19 mouse cellular contexts compared by ENCODE assay signal in genomic region chr6:51442191-51442835, GRCm38 (mm10). TPM values are rescaled to one million over a fixed set of nuclear protein-coding genes. Genes with fewer than 3 reads are reported as not detected.
DNase-seq lines count a peak whose midpoint lies in the region; ATAC-seq and TF ChIP-seq lines count a peak whose summit lies in the region.
"Had no signal": no experiment of that assay in that cellular context is flagged by ENCODE, and none has a peak within 500 bp of the region (broad histone marks: within the 10 kb centered on the region; RNA-seq: fewer than 3 reads in every experiment).

No protein-coding gene starts in this region.

- WGBS in midbrain, postnatal 0 days, result 64% methylated on average over 9 of the region's 9 CpGs
- 68% methylated on average over 9 of the region's 9 CpGs for WGBS in midbrain, embryonic 15.5 days

- no peaks in the 10 kb centered on the region for H3K27me3 ChIP-seq in midbrain, postnatal 0 days (ENCODE audit: insufficient read depth, low read length)
- no peaks in the 10 kb centered on the region for H3K27me3 ChIP-seq in midbrain, embryonic 15.5 days (replicated peaks)
- H3K27me3 ChIP-seq in MEL (ENCODE audit: control insufficient read depth in 1 of 2, insufficient read depth in 2 of 2, low read length in 2 of 2), result no peaks in the 10 kb centered on the region; a peak in 1 of 4 replicates
- H3K27me3 ChIP-seq: embryonic facial prominence, embryonic 15.5 days; forebrain, embryonic 15.5 days; heart, embryonic 13.5 days; hindbrain, embryonic 15.5 days had no signal

- TF ChIP-seq EP300 in MEL (IDR thresholded peaks at IDR 0.05; ENCODE audit: low read depth in 1 of 2, low read length in 2 of 2), result no peak

- 0 out of 2 replicates have a peak, but pooled peaks have one; percentile 5 for TF ChIP-seq CTCF in midbrain, postnatal 0 days (IDR thresholded peaks at IDR 0.05)
- TF ChIP-seq CTCF in MEL (IDR thresholded peaks at IDR 0.05 in 2 of 3, conservative IDR thresholded peaks at IDR 0.05 in 1 of 3; ENCODE audit: control insufficient read depth in 1 of 3, insufficient read depth in 1 of 3, low read depth in 2 of 3, low read length in 3 of 3, poor library complexity in 1 of 3, severe bottlenecking in 1 of 3), result peak in 1 of 3 experiments; percentile 15; a peak in 1 of 6 replicates
- no peak for TF ChIP-seq CTCF in left cerebral cortex, adult 2 months (IDR thresholded peaks at IDR 0.05)

- H3K79me2 ChIP-seq in MEL (ENCODE audit: control insufficient read depth, insufficient read depth, low read length, poor library complexity), result no peaks in the 10 kb centered on the region

- no peak overlapping the region for H3K4me3 ChIP-seq in midbrain, postnatal 0 days (ENCODE audit: low read depth, low read length)
- no peak overlapping the region for H3K4me3 ChIP-seq in midbrain, embryonic 15.5 days
- H3K4me3 ChIP-seq in MEL (ENCODE audit: control insufficient read depth in 1 of 2, insufficient read depth in 1 of 2, low read depth in 2 of 2, low read length in 2 of 2), result no peak overlapping the region
- H3K4me3 ChIP-seq in left cerebral cortex, adult 2 months, result no peak overlapping the region
- H3K4me3 ChIP-seq: embryonic facial prominence, embryonic 15.5 days; forebrain, embryonic 15.5 days; heart, embryonic 13.5 days; hindbrain, embryonic 15.5 days; liver, embryonic 15.5 days; myocyte had no signal

- no peaks in the 10 kb centered on the region for H3K9me3 ChIP-seq in midbrain, postnatal 0 days (ENCODE audit: low read length)
- H3K9me3 ChIP-seq in midbrain, embryonic 15.5 days, result no peaks in the 10 kb centered on the region
- H3K9me3 ChIP-seq in MEL (replicated peaks; ENCODE audit: insufficient read depth, low read length), result no peaks in the 10 kb centered on the region
- H3K9me3 ChIP-seq: embryonic facial prominence, embryonic 15.5 days; forebrain, embryonic 15.5 days; heart, embryonic 13.5 days; hindbrain, embryonic 15.5 days; liver, embryonic 15.5 days had no signal

- no peak overlapping the region for H3K4me2 ChIP-seq in midbrain, postnatal 0 days (ENCODE audit: low read depth, low read length, poor library complexity, severe bottlenecking)
- H3K4me2 ChIP-seq in midbrain, embryonic 15.5 days, result no peak overlapping the region
- H3K4me2 ChIP-seq: embryonic facial prominence, embryonic 15.5 days; forebrain, embryonic 15.5 days; heart, embryonic 13.5 days; hindbrain, embryonic 15.5 days; liver, embryonic 15.5 days had no signal

- H3K4me1 ChIP-seq in midbrain, postnatal 0 days (ENCODE audit: insufficient read depth, low read length), result no peaks in the 10 kb centered on the region
- H3K4me1 ChIP-seq in midbrain, embryonic 15.5 days, result no peaks in the 10 kb centered on the region
- 0 out of 4 replicates have a peak, but pooled peaks cover 0 to 3% of the 10 kb centered on the region in 2 experiments for H3K4me1 ChIP-seq in MEL (ENCODE audit: control insufficient read depth in 1 of 2, insufficient read depth in 2 of 2, low read length in 2 of 2)
- H3K4me1 ChIP-seq: forebrain, embryonic 15.5 days; hindbrain, embryonic 15.5 days; liver, embryonic 15.5 days had no signal

- H3K36me3 ChIP-seq in midbrain, postnatal 0 days (ENCODE audit: insufficient read depth, low read length), result no peaks in the 10 kb centered on the region
- no peaks in the 10 kb centered on the region for H3K36me3 ChIP-seq in midbrain, embryonic 15.5 days (replicated peaks)
- H3K36me3 ChIP-seq in MEL (ENCODE audit: control insufficient read depth in 1 of 2, insufficient read depth in 2 of 2, low read length in 2 of 2), result no peaks in the 10 kb centered on the region
- H3K36me3 ChIP-seq: embryonic facial prominence, embryonic 15.5 days; forebrain, embryonic 15.5 days; heart, embryonic 13.5 days; hindbrain, embryonic 15.5 days; liver, embryonic 15.5 days had no signal

- H3K9ac ChIP-seq in midbrain, postnatal 0 days (replicated peaks; ENCODE audit: low read length, poor library complexity, severe bottlenecking), result no peak overlapping the region
- H3K9ac ChIP-seq in midbrain, embryonic 15.5 days, result no peak overlapping the region
- no peak overlapping the region for H3K9ac ChIP-seq in MEL (ENCODE audit: control insufficient read depth, low read depth, low read length, poor library complexity, severe bottlenecking)
- H3K9ac ChIP-seq: embryonic facial prominence, embryonic 15.5 days; forebrain, embryonic 15.5 days; heart, embryonic 13.5 days; hindbrain, embryonic 15.5 days; liver, embryonic 15.5 days had no signal

- H3K27ac ChIP-seq in midbrain, postnatal 0 days (ENCODE audit: low read depth, low read length), result no peak overlapping the region
- no peak overlapping the region for H3K27ac ChIP-seq in midbrain, embryonic 15.5 days
- no peak overlapping the region for H3K27ac ChIP-seq in MEL (ENCODE audit: control insufficient read depth, low read depth, low read length)
- no peak overlapping the region for H3K27ac ChIP-seq in left cerebral cortex, adult 2 months
- H3K27ac ChIP-seq: embryonic facial prominence, embryonic 15.5 days; forebrain, embryonic 15.5 days; heart, embryonic 13.5 days; hindbrain, embryonic 15.5 days; liver, embryonic 15.5 days; macrophage had no signal

- no peak; the same call in none of the 2 replicates for TF ChIP-seq RAD21 in MEL (IDR thresholded peaks at IDR 0.05; ENCODE audit: low read depth, low read length)

- no peak for DNase-seq in midbrain, postnatal 0 days (ENCODE audit: low spot score)
- no peak for DNase-seq in MEL (ENCODE audit: low read depth, low spot score)
- peak; percentile 64 for DNase-seq in naive thymus-derived CD4-positive, alpha-beta T cell, adult 2 months (ENCODE audit: low read depth)
- peak; percentile 72 for DNase-seq in thymus, postnatal 4 days
- no peak for DNase-seq in left cerebral cortex, postnatal 14 days (ENCODE audit: low spot score in 2 of 2)
- DNase-seq in left cerebral cortex, adult 2 months (ENCODE audit: extremely low spot score in 1 of 2, low spot score in 2 of 2), result no peak
- DNase-seq: adrenal gland, postnatal 14 days; cerebellum, postnatal 25 days; gastrocnemius, postnatal 10 days; layer of hippocampus, adult 9-11 months; left cerebral cortex, postnatal 4 days had no signal

- ATAC-seq in midbrain, postnatal 0 days (ENCODE audit: low FRiP score), result no peak
- no peak for ATAC-seq in midbrain, embryonic 15.5 days (replicated peaks)
- ATAC-seq: forebrain, embryonic 15.5 days had no signal

- intact Hi-C loops in left cerebral cortex, postnatal 14 days (cut with DNase I), result no loop called here
- intact Hi-C loops in left cerebral cortex, adult 2 months (cut with DNase I), result no loop called here

- TF ChIP-seq POLR2A in MEL (IDR thresholded peaks at IDR 0.05; ENCODE audit: control insufficient read depth in 1 of 2, insufficient read depth in 1 of 2, low read depth in 1 of 2, low read length in 2 of 2, poor library complexity in 1 of 2), result no peak

TF ChIP-seq in MEL, 35 proteins besides CTCF, POLR2A, EP300 and RAD21:
- no peak for TF ChIP-seq MYB (IDR thresholded peaks at IDR 0.05; ENCODE audit: low read depth, low read length)
- TF ChIP-seq SMC3 (IDR thresholded peaks at IDR 0.05; ENCODE audit: low read depth, low read length), result peak; percentile 27; the same call in 1 of the 2 replicates

RNA-seq across cellular contexts. Expression of gene Nfe2l3, which starts 9.8 kb away (rescaled TPM):
- total RNA-seq in midbrain, postnatal 0 days (2014; rRNA removed), result 12.6 and 12.7 TPM in 2 replicates
- 7.3 and 8.3 TPM in 2 replicates for polyA plus RNA-seq in midbrain, postnatal 0 days (2015; fragmentation: Nextera tagmentation; extraction: Ambion mirVana)
- polyA plus RNA-seq in midbrain, embryonic 15.5 days (2015; fragmentation: Nextera tagmentation; extraction: Ambion mirVana), result 8.2 and 8.6 TPM in 2 replicates
- 0.07 and 0.15 TPM in 2 replicates for total RNA-seq in MEL (2012; rRNA removed)
- polyA plus RNA-seq in MEL (2012; ENCODE audit: insufficient read depth in 1 of 2, insufficient read length in 2 of 2, low read depth in 1 of 2, low replicate concordance in 2 of 2, missing spikeins in 1 of 2), result under 1 TPM in 1 of 2 experiments, not detected in 1; 0.21 TPM
- total RNA-seq in left cerebral cortex, postnatal 14 days (2021), result 1 to 10 TPM; 2.5 to 3.6 TPM
- 1 to 10 TPM; 1.5 to 1.7 TPM for total RNA-seq in left cerebral cortex, adult 2 months (2021)
- polyA plus RNA-seq: macrophage had no signal

RNA-seq across cellular contexts. Expression of gene Hnrnpa2b1, which starts 27.4 kb away (rescaled TPM):
- total RNA-seq in midbrain, postnatal 0 days (2014; rRNA removed), result 199 and 287 TPM in 2 replicates
- 659 and 746 TPM in 2 replicates for polyA plus RNA-seq in midbrain, postnatal 0 days (2015; fragmentation: Nextera tagmentation; extraction: Ambion mirVana)
- polyA plus RNA-seq in midbrain, embryonic 15.5 days (2015; fragmentation: Nextera tagmentation; extraction: Ambion mirVana), result 1,331 and 1,465 TPM in 2 replicates
- total RNA-seq in MEL (2012; rRNA removed), result 635 and 657 TPM in 2 replicates
- 1,000 to 10,000 TPM; 1,226 to 1,710 TPM for polyA plus RNA-seq in MEL (2012; ENCODE audit: insufficient read depth in 1 of 2, insufficient read length in 2 of 2, low read depth in 1 of 2, low replicate concordance in 2 of 2, missing spikeins in 1 of 2)
- total RNA-seq in left cerebral cortex, postnatal 14 days (2021), result 100 to 1,000 TPM; 446 to 458 TPM
- total RNA-seq in left cerebral cortex, adult 2 months (2021), result 100 to 1,000 TPM; 483 to 488 TPM

RNA-seq across cellular contexts. Expression of gene Cbx3, which starts 27.8 kb away (rescaled TPM):
- 129 and 138 TPM in 2 replicates for total RNA-seq in midbrain, postnatal 0 days (2014; rRNA removed)
- polyA plus RNA-seq in midbrain, postnatal 0 days (2015; fragmentation: Nextera tagmentation; extraction: Ambion mirVana), result 485 and 535 TPM in 2 replicates
- polyA plus RNA-seq in midbrain, embryonic 15.5 days (2015; fragmentation: Nextera tagmentation; extraction: Ambion mirVana), result 365 and 388 TPM in 2 replicates
- 250 and 253 TPM in 2 replicates for total RNA-seq in MEL (2012; rRNA removed)
- 100 to 1,000 TPM in 1 of 2 experiments, not detected in 1; 177 TPM for polyA plus RNA-seq in MEL (2012; ENCODE audit: insufficient read depth in 1 of 2, insufficient read length in 2 of 2, low read depth in 1 of 2, low replicate concordance in 2 of 2, missing spikeins in 1 of 2)
- total RNA-seq in left cerebral cortex, postnatal 14 days (2021), result 100 to 1,000 TPM; 143 to 159 TPM
- 100 to 1,000 TPM; 121 to 128 TPM for total RNA-seq in left cerebral cortex, adult 2 months (2021)

Comparison
In these comparisons a context has a peak if more than half of its experiments do, and no peak if none do; other contexts are left out.
1. DNase-seq: peak in naive thymus-derived CD4-positive, alpha-beta T cell, adult 2 months (single experiment) and thymus, postnatal 4 days (single experiment); none in midbrain, postnatal 0 days (single experiment), MEL (single experiment), left cerebral cortex, postnatal 14 days (0 of 2) and left cerebral cortex, adult 2 months (0 of 2).